Mouse (Mus musculus) adipocyte (in vitro differentiated cells): ENCODE results near the gene Slc25a39.
"Not testable (repeated sequence)": the region's sequence is repeated elsewhere in the genome, so short reads cannot be mapped to it uniquely, and the experiment has no call there.

Experiments
- DNase-seq: peaks from one replicate; pipeline ENCODE4 v3.0.0-alpha.2; 2016; ENCODE audit warnings: low spot score

The Slc25a39 gene

GRCm38 (mm10) chr11:102394421-102395124, 13.2 kb downstream of the Slc25a39 start:
- no peak for DNase-seq

GRCm38 (mm10) chr11:102393719-102394420, 13.9 kb downstream of the Slc25a39 start:
- no peak for DNase-seq

GRCm38 (mm10) chr11:102393238-102393634, 14.5 kb downstream of the Slc25a39 start, which contains the start of gene Rundc3a:
Rundc3a (plus strand) TSS chr11:102393403.
- DNase-seq, result no peak

- DNase-seq, result no peak
Observed at GRCm38 (mm10) chr11:102392441-102393237, 15.1 kb downstream of the Slc25a39 start.

GRCm38 (mm10) chr11:102389436-102389835, 18.3 kb downstream of the Slc25a39 start:
- DNase-seq, result not testable (repeated sequence)

GRCm38 (mm10) chr11:102386121-102386520, 21.6 kb downstream of the Slc25a39 start:
- no peak for DNase-seq

GRCm38 (mm10) chr11:102385075-102385474, 22.7 kb downstream of the Slc25a39 start:
- no peak for DNase-seq

GRCm38 (mm10) chr11:102384418-102384817, 23.3 kb downstream of the Slc25a39 start:
- peak; percentile 62 for DNase-seq

- DNase-seq, result no peak
Observed at GRCm38 (mm10) chr11:102383365-102384136, 24.2 kb downstream of the Slc25a39 start.

- no peak for DNase-seq
Observed at GRCm38 (mm10) chr11:102382794-102383193, 25.0 kb downstream of the Slc25a39 start.

GRCm38 (mm10) chr11:102381341-102382100, 26.2 kb downstream of the Slc25a39 start:
- no peak for DNase-seq

GRCm38 (mm10) chr11:102380091-102380490, 27.7 kb downstream of the Slc25a39 start:
- DNase-seq, result peak; percentile 67

- no peak for DNase-seq
Observed at GRCm38 (mm10) chr11:102377186-102377585, 30.6 kb downstream of the Slc25a39 start.

- no peak for DNase-seq
Observed at GRCm38 (mm10) chr11:102376196-102376835, 31.4 kb downstream of the Slc25a39 start.

GRCm38 (mm10) chr11:102375196-102376173, 32.3 kb downstream of the Slc25a39 start:
- DNase-seq, result no peak

- no peak for DNase-seq
Observed at GRCm38 (mm10) chr11:102374108-102374725, 33.5 kb downstream of the Slc25a39 start.

- no peak for DNase-seq
Observed at GRCm38 (mm10) chr11:102373646-102374045, 34.1 kb downstream of the Slc25a39 start.

GRCm38 (mm10) chr11:102372936-102373335, 34.8 kb downstream of the Slc25a39 start:
- DNase-seq, result no peak
